Mouse (Mus musculus): ENCODE results near the gene 9330161L09Rik. TPM values are rescaled to one million over a fixed set of nuclear protein-coding genes. Genes with fewer than 3 reads are reported as not detected.
A peak's percentile ranks its signal among the peaks of the same experiment; 100 is the strongest.

The 9330161L09Rik gene
- polyA plus RNA-seq, 1 experiment from 2014 or later, result 0.62 TPM

DNA sequence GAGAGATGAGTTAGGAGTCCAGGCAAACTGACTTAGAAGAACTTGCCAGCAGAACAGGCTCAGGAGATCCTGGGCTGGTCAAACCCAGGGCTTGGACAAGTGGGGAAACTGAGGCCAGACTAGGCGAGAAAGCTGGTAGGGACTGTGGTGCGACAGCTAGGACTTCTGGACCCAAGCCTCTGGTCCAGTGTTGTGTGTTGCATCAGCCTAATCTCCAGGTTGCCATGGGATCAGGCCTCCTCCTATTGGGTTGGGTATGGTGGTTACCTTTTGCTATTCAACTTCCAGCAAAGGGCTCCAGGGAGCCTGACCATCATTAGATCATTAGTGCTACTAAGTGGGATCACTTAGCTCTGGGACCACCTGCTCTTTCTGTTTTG is 18.3 kb downstream of the 9330161L09Rik start:
- no peaks in the 10 kb centered on the region for H3K9me3 ChIP-seq (ENCODE audit: low read depth, low read length)
- peak overlapping the region; percentile 69 for H3K4me3 ChIP-seq (ENCODE audit: low read depth, low read length)
- DNase-seq, result no peak
- peak overlapping the region; percentile 85 for H3K4me2 ChIP-seq
- 77% methylated on average over 2 of the region's 2 CpGs for WGBS
- no peaks in the 10 kb centered on the region for H3K36me3 ChIP-seq (ENCODE audit: insufficient read depth)
- H3K9ac ChIP-seq, result peak overlapping the region; percentile 80
- no peaks in the 10 kb centered on the region for H3K27me3 ChIP-seq (ENCODE audit: insufficient read depth, low read length)
- TF ChIP-seq CTCF (IDR thresholded peaks at IDR 0.05; ENCODE audit: low read depth), result no peak
- no peak for ATAC-seq (ENCODE audit: insufficient read depth)
- peak overlapping the region; percentile 60; the same call in 1 of the 2 replicates for H3K27ac ChIP-seq (ENCODE audit: low read depth)
- 0 out of 2 replicates have a peak, but pooled peaks cover 6% of the 10 kb centered on the region for H3K4me1 ChIP-seq (ENCODE audit: insufficient read depth)

DNA sequence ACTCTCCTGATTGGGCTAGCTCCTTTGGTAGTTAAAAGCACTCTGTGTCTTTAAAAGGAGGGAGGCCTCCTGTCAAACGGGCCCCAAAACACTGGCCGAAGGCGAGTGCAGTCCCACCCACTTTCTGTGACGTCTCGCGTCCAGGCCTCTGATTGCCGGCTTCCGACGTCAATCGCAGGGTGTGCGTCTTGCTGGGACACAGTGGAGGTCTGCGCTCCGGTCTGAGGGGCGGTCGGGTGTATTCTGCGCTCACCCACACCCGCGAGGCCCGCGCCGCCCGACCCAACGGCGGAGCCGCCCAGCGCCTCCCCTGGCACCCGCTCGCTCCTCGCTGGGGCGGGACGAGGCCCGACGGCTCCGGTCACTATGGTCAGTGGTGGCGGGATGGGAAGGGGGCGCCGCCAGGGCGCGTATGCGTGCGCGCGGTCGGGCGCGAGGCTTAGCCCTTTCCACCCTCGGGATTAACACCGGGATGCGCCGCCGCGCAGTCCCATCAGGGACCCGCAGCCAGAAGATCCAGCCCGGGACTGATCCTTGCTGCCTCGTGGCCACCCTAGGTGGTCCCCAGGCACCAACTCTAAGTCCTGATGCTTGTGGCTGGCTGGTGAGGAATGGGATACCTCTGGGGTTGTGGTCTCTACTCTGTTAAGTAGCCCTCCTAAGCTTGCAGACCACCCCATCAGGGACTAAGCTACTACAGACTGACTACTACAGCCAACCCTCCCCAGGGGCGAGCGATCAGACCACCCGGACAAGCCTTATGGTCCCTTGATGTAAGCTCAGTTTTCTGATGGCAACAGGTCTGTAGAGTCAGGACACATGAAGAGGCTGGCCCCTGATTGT is 18.9 kb downstream of the 9330161L09Rik start, which contains the start of gene Otub2:
Gene Otub2, plus strand, starts transcription at position 178 of the 843 bp plus-strand sequence.
- under 1% methylated on average over 58 of the region's 58 CpGs for WGBS
- DNase-seq (peak; percentile 99), ATAC-seq (ENCODE audit: insufficient read depth) (peak; percentile 99)
- H3K27me3 ChIP-seq (ENCODE audit: insufficient read depth, low read length), result no peaks in the 10 kb centered on the region
- TF ChIP-seq CTCF (IDR thresholded peaks at IDR 0.05; ENCODE audit: low read depth), result 0 out of 2 replicates have a peak, but pooled peaks have one; percentile 2
- peak within 1 kb of the TSS; percentile 80 for H3K9ac ChIP-seq
- peak within 1 kb of the TSS; percentile 69 for H3K4me3 ChIP-seq (ENCODE audit: low read depth, low read length)
- H3K36me3 ChIP-seq (ENCODE audit: insufficient read depth), result no peaks in the 10 kb centered on the region
- 0 out of 2 replicates have a peak, but pooled peaks cover 6% of the 10 kb centered on the region for H3K4me1 ChIP-seq (ENCODE audit: insufficient read depth)
- no peaks in the 10 kb centered on the region for H3K9me3 ChIP-seq (ENCODE audit: low read depth, low read length)
- H3K4me2 ChIP-seq, result peak within 1 kb of the TSS; percentile 85
- peak within 1 kb of the TSS; percentile 60; the same call in 1 of the 2 replicates for H3K27ac ChIP-seq (ENCODE audit: low read depth)

DNA sequence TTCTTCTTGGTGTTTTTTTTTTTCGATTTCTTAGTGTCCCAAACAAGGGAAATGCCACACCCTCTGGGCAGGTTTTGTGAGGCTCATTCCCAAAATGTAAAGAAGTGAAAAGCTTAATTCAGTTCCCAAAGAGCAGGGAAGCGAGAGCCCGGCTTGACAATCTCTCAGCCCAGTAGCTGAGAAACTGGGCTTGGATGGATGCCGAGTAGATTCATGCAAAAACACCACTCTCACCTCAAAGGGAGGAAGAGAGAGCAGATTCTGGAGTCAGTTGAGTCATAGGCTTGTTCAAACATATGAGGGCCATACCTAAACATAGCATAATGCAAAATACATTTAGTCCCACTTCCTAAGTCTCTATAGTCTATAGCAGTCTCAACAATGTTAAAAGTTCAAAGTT is 27.4 kb downstream of the 9330161L09Rik start:
- no peaks in the 10 kb centered on the region for H3K36me3 ChIP-seq (ENCODE audit: insufficient read depth)
- no peak for DNase-seq
- ATAC-seq (ENCODE audit: insufficient read depth), result no peak
- H3K9ac ChIP-seq, result no peak overlapping the region
- H3K4me1 ChIP-seq (ENCODE audit: insufficient read depth), result no peaks in the 10 kb centered on the region
- H3K4me2 ChIP-seq, result no peak overlapping the region
- no peak for TF ChIP-seq CTCF (IDR thresholded peaks at IDR 0.05; ENCODE audit: low read depth)
- no peaks in the 10 kb centered on the region for H3K27me3 ChIP-seq (ENCODE audit: insufficient read depth, low read length)
- WGBS, result 79% methylated on average over 4 of the region's 4 CpGs
- no peak overlapping the region for H3K4me3 ChIP-seq (ENCODE audit: low read depth, low read length)
- H3K9me3 ChIP-seq (ENCODE audit: low read depth, low read length), result no peaks in the 10 kb centered on the region
- no peak overlapping the region for H3K27ac ChIP-seq (ENCODE audit: low read depth)

DNA sequence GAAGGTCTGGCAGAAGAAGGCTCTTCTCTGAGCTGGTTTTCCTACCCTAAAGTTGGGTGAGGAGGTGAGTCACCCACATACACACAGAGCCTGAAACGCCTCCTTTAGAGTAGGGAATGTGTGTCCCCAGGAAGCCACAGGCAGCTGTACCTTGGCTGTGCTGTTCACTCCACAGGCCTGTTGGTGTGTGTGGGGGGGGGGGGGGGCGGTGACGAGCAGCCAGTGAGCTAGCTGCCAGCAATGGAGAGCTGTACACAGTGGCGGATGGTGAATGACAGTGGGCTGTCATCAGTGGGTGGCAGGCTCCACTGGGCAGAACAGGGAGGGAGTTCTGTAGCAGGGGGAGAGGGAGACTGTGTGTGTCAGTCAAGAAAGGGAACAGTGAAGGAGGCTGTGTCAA is 30.8 kb downstream of the 9330161L09Rik start:
- Histone ChIP-seq H3K9ac (no peak overlapping the region), H3K9me3 (ENCODE audit: low read depth, low read length) (no peaks in the 10 kb centered on the region), H3K27ac (ENCODE audit: low read depth) (no peak overlapping the region), H3K4me3 (ENCODE audit: low read depth, low read length) (no peak overlapping the region), H3K36me3 (ENCODE audit: insufficient read depth) (no peaks in the 10 kb centered on the region), H3K4me1 (ENCODE audit: insufficient read depth) (no peaks in the 10 kb centered on the region), H3K4me2 (no peak overlapping the region), H3K27me3 (ENCODE audit: insufficient read depth, low read length) (no peaks in the 10 kb centered on the region)
- DNase-seq (no peak), ATAC-seq (ENCODE audit: insufficient read depth) (no peak)
- 60% methylated on average over 4 of the region's 4 CpGs for WGBS
- TF ChIP-seq CTCF (IDR thresholded peaks at IDR 0.05; ENCODE audit: low read depth), result no peak

DNA sequence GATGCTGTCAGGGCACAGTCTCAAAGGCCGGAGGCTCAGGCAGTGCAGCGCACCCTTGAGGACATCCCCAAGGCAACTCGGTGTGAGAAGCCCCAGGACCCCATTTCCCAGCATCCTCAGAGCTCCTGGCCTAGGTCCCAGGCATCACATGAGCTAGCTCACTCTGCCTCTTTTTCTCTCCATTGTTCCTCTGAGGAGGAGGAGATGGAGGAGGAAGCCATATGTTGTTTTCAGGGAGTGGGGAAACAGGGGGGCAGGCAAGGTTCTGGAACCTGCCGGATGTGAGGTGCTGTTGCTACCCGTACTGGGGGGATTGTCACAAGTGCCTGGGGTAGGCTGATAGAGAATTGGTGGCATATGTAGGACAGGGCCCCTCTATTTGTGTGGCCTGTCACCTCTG is 31.5 kb downstream of the 9330161L09Rik start:
- WGBS, result 61% methylated on average over 5 of the region's 5 CpGs
- no peak for TF ChIP-seq CTCF (IDR thresholded peaks at IDR 0.05; ENCODE audit: low read depth)

DNA sequence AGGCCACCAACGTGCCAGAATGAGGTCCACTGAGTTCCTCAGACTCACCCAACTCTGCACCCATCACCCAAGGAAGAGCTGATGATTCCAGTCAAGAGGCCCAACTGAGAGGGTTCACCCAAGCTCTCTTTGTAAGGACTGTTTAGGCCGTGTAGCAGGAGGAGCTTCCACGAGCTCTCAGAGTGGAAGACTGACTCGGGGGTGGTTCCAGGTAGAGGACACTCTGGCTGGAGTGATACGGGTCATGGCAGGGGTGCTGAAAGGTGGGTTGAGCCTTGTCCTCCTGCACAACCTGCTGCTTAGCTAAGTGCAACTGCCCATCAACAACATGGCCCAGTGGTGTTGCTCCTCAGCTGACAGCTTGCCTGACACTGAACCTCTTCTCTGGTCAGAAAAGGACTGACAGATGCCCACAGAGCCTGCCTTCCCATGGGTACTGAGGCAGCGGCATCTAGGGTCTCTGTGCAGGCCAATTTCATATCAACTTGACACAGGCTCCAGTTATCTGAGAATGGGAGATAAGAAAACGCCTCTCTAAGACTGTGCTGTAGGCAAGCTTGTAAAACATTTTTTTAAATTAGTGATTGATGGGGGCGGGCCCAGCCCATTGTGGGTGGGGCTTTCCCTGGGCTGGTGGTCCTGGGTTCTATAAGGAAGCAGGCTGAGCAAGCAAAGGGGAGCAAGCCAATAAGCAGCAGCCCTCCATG is 33.9 kb downstream of the 9330161L09Rik start:
- Histone ChIP-seq H3K36me3 (ENCODE audit: insufficient read depth) (no peaks in the 10 kb centered on the region), H3K4me2 (no peak overlapping the region), H3K27me3 (ENCODE audit: insufficient read depth, low read length) (no peaks in the 10 kb centered on the region), H3K4me1 (ENCODE audit: insufficient read depth) (no peaks in the 10 kb centered on the region), H3K4me3 (ENCODE audit: low read depth, low read length) (no peak overlapping the region), H3K9ac (no peak overlapping the region), H3K9me3 (ENCODE audit: low read depth, low read length) (no peaks in the 10 kb centered on the region), H3K27ac (ENCODE audit: low read depth) (no peak overlapping the region)
- WGBS, result 47% methylated on average over 8 of the region's 8 CpGs
- TF ChIP-seq CTCF (IDR thresholded peaks at IDR 0.05; ENCODE audit: low read depth), result no peak
- no peak for DNase-seq
- ATAC-seq (ENCODE audit: insufficient read depth), result no peak

More for the DNA sequence above, 31.5 kb downstream of the 9330161L09Rik start:
- Histone ChIP-seq H3K36me3 (ENCODE audit: insufficient read depth) (no peaks in the 10 kb centered on the region), H3K4me1 (ENCODE audit: insufficient read depth) (no peaks in the 10 kb centered on the region), H3K27ac (ENCODE audit: low read depth) (no peak overlapping the region), H3K4me3 (ENCODE audit: low read depth, low read length) (no peak overlapping the region), H3K9me3 (ENCODE audit: low read depth, low read length) (no peaks in the 10 kb centered on the region), H3K9ac (no peak overlapping the region), H3K27me3 (ENCODE audit: insufficient read depth, low read length) (no peaks in the 10 kb centered on the region), H3K4me2 (no peak overlapping the region)
- ATAC-seq (ENCODE audit: insufficient read depth) (peak; percentile 19; the same call in 1 of the 2 replicates), DNase-seq (no peak)

DNA sequence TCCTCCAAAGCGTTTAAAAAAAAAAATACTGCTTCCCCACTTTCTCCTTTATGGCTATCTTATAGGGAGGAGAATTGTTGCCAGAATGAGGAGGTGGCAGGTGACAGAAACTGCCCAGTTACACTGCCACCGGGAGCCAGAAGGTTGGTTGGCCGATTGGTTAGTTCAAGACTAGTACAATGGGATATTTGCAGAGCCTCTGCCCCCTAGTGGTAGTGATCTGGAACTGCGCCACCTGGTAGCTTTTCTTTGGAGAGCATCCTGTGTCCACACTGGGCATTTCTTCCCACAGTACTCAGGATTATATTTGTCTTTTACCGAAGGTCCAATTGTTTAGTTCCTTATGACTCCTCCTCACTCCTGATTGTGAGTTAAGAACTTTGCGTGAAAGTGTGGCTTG is 35.9 kb downstream of the 9330161L09Rik start:
- H3K4me3 ChIP-seq (ENCODE audit: low read depth, low read length), result no peak overlapping the region
- H3K36me3 ChIP-seq (ENCODE audit: insufficient read depth), result no peaks in the 10 kb centered on the region
- H3K4me2 ChIP-seq, result no peak overlapping the region
- H3K27me3 ChIP-seq (ENCODE audit: insufficient read depth, low read length), result no peaks in the 10 kb centered on the region
- ATAC-seq (ENCODE audit: insufficient read depth) (no peak), DNase-seq (peak; percentile 81)
- 25% methylated on average over 6 of the region's 6 CpGs for WGBS
- H3K27ac ChIP-seq (ENCODE audit: low read depth), result no peak overlapping the region
- TF ChIP-seq CTCF (IDR thresholded peaks at IDR 0.05; ENCODE audit: low read depth), result peak; percentile 85
- no peak overlapping the region for H3K9ac ChIP-seq
- H3K4me1 ChIP-seq (ENCODE audit: insufficient read depth), result no peaks in the 10 kb centered on the region
- H3K9me3 ChIP-seq (ENCODE audit: low read depth, low read length), result no peaks in the 10 kb centered on the region
